Mouse (Mus musculus) liver, adult 2 months (tissue): ENCODE data around the gene Paqr5.

Experiments
- CTCF ChIP-seq: fragments of 200-500 bp; IDR thresholded peaks from 2 replicates; pipeline ENCODE4 v1.5.1; 2011; ENCODE audit warnings: low read depth, low read length, control low read depth
- POLR2A ChIP-seq: fragments of 200-500 bp; IDR thresholded peaks from 2 replicates; pipeline ENCODE4 v1.6.1; 2011; ENCODE audit warnings: low read length, control low read depth; ENCODE audit not compliant: insufficient read depth; ENCODE audit errors: extremely low read depth

- TF ChIP-seq CTCF (no peak), POLR2A (no peak)
These were observed 35.9 kb downstream of the Paqr5 start for GRCm38 (mm10) chr9:61990738-61991137.
